Mouse (Mus musculus): ENCODE measurements around the gene Micu2. TPM values are rescaled to one million over a fixed set of nuclear protein-coding genes. Genes with fewer than 3 reads are reported as not detected.

Gene Micu2
- total and polyA plus RNA-seq, 3 experiments = 22.1 to 77.7 (median 70.3) TPM

DNA sequence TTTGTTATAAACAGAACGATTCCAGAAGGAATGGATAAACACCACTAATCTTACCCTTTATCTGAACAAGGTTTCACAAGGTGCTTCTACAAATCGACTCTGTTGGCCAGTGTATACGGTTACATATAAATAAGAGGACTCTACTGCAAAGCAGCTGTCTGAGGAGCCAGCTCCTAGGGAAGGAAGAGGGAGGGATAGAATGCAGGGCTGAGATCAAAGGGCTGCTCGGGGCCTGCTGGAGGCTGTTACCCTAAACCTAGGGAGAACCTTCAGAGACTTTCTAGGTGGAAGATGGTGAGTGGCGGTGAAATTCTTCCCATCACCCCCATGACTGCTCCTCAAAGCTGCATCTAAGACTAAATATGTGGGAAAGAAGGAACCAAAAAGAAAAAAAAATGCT lies 20.9 kb downstream of the Micu2 start:
- Histone ChIP-seq H3K36me3 (ENCODE audit: control insufficient read depth, insufficient read depth, low read length) (peaks cover 2% of the 10 kb centered on the region; the same call in 1 of the 2 replicates), H3K4me3 (no peak overlapping the region), H3K27ac (no peak overlapping the region; the same call in 1 of the 2 replicates), H3K79me2 (replicated peaks; ENCODE audit: control insufficient read depth, insufficient read depth, low read length) (no peaks in the 10 kb centered on the region), H3K27me3 (ENCODE audit: control insufficient read depth, insufficient read depth, low read length) (no peaks in the 10 kb centered on the region), H3K4me1 (ENCODE audit: control insufficient read depth, insufficient read depth, low read length) (peaks cover 9% of the 10 kb centered on the region), H3K9ac (ENCODE audit: low read depth, low read length) (no peak overlapping the region)
- DNase-seq = no peak
- 55% methylated on average over 5 of the region's 5 CpGs for WGBS
- intact Hi-C loops (cut with DNase I) = no loop called here
- TF ChIP-seq POLR2A (IDR thresholded peaks at IDR 0.05; ENCODE audit: insufficient read depth, low read depth, low read length) (no peak), CTCF (IDR thresholded peaks at IDR 0.05) (no peak), EP300 (IDR thresholded peaks at IDR 0.05; ENCODE audit: insufficient read depth, low read depth, low read length) (no peak)

DNA sequence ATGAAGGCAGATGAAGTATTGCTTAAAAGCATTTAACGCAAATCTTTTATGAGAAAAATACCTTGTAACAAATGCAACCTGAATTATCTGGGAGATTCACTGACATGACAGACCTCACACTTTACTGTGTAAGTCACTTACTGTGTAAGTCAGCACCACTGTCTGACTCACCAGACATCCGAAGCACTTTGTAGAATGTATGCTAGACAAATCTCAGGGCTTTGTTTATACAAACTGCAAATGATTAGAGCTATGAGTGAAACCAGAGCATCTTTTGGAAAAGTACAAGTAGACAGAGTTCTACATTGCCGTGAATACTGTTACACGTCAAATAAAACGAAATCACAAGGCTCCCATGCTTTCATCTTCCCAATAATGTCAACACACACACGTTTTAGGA lies 23.4 kb downstream of the Micu2 start:
- Histone ChIP-seq H3K27me3 (ENCODE audit: control insufficient read depth, insufficient read depth, low read length) (no peaks in the 10 kb centered on the region), H3K36me3 (ENCODE audit: control insufficient read depth, insufficient read depth, low read length) (peaks cover 2% of the 10 kb centered on the region; the same call in 1 of the 2 replicates), H3K4me3 (no peak overlapping the region), H3K27ac (no peak overlapping the region), H3K9ac (ENCODE audit: low read depth, low read length) (no peak overlapping the region), H3K79me2 (replicated peaks; ENCODE audit: control insufficient read depth, insufficient read depth, low read length) (no peaks in the 10 kb centered on the region), H3K4me1 (ENCODE audit: control insufficient read depth, insufficient read depth, low read length) (peaks cover 3% of the 10 kb centered on the region)
- WGBS = 74% methylated on average over 6 of the region's 6 CpGs
- intact Hi-C loops (cut with DNase I) = no loop called here
- no peak for DNase-seq
- TF ChIP-seq EP300 (IDR thresholded peaks at IDR 0.05; ENCODE audit: insufficient read depth, low read depth, low read length) (no peak), CTCF (IDR thresholded peaks at IDR 0.05) (no peak), POLR2A (IDR thresholded peaks at IDR 0.05; ENCODE audit: insufficient read depth, low read depth, low read length) (no peak)

DNA sequence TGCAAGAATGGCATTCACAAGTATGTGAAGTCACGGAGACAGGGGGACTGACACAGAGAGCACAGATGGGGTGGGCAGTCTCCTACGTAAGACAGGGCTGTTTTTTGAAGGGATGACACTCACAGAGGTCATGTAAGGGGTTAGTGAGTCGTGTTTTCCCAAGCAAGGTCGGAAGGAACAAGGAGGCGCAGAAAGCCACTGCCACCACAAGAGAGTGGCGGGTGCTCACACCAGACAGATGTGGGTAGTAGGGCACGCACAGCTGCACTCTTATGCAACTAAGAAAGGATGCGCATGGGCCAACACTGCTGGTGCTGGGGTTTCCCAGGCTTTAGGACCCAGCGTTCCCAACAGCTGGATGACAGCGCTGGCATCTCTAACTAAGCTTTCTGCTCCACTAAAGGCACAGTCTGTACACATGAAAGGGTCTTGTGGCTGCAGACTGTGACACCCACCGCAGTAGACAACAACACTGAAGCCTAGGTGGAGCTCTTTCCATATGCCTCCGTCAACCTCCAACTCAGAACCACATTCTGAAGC lies 27.0 kb downstream of the Micu2 start:
- intact Hi-C loops (cut with DNase I) = no loop called here
- H3K4me1 ChIP-seq (ENCODE audit: control insufficient read depth, insufficient read depth, low read length) = no peaks in the 10 kb centered on the region; the same call in 1 of the 2 replicates
- no peak for DNase-seq

DNA sequence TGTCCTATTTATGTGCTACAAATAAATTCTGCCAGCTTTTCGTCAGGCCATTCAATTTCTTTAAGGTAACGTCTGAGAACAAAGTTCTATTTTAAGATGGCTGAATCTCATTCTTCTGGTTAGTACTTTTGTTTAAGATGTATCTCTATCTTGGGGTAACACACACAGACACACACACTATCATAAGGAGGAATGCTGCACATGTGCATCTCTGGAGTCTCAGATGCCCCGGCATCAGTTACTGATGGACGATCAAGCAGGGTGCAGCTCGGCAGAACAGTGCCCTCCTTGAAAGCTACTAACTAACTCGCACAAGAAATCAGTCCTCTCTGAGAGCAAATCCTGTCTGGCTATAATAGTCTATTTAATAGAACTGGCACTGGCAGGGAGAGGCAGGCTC lies 30.2 kb downstream of the Micu2 start:
- Histone ChIP-seq H3K9ac (ENCODE audit: low read depth, low read length) (no peak overlapping the region), H3K36me3 (ENCODE audit: control insufficient read depth, insufficient read depth, low read length) (no peaks in the 10 kb centered on the region; the same call in 1 of the 2 replicates), H3K4me3 (no peak overlapping the region), H3K27ac (no peak overlapping the region), H3K27me3 (ENCODE audit: control insufficient read depth, insufficient read depth, low read length) (no peaks in the 10 kb centered on the region), H3K79me2 (replicated peaks; ENCODE audit: control insufficient read depth, insufficient read depth, low read length) (no peaks in the 10 kb centered on the region), H3K4me1 (ENCODE audit: control insufficient read depth, insufficient read depth, low read length) (no peaks in the 10 kb centered on the region; the same call in 1 of the 2 replicates)
- 85% methylated on average over 6 of the region's 6 CpGs for WGBS
- TF ChIP-seq POLR2A (IDR thresholded peaks at IDR 0.05; ENCODE audit: insufficient read depth, low read depth, low read length) = no peak
- TF ChIP-seq CTCF (IDR thresholded peaks at IDR 0.05) = no peak
- TF ChIP-seq EP300 (IDR thresholded peaks at IDR 0.05; ENCODE audit: insufficient read depth, low read depth, low read length) = no peak
- no peak for DNase-seq
- intact Hi-C loops (cut with DNase I) = no loop called here

More for the DNA sequence above, 27.0 kb downstream of the Micu2 start:
- H3K36me3 ChIP-seq (ENCODE audit: control insufficient read depth, insufficient read depth, low read length) = no peaks in the 10 kb centered on the region; the same call in 1 of the 2 replicates
- H3K27me3 ChIP-seq (ENCODE audit: control insufficient read depth, insufficient read depth, low read length) = no peaks in the 10 kb centered on the region
- no peak for TF ChIP-seq EP300 (IDR thresholded peaks at IDR 0.05; ENCODE audit: insufficient read depth, low read depth, low read length)
- TF ChIP-seq CTCF (IDR thresholded peaks at IDR 0.05) = no peak
- no peak for TF ChIP-seq POLR2A (IDR thresholded peaks at IDR 0.05; ENCODE audit: insufficient read depth, low read depth, low read length)
- WGBS = 76% methylated on average over 12 of the region's 12 CpGs
- H3K9ac ChIP-seq (ENCODE audit: low read depth, low read length) = no peak overlapping the region
- no peak overlapping the region for H3K4me3 ChIP-seq
- H3K27ac ChIP-seq = no peak overlapping the region
- H3K79me2 ChIP-seq (replicated peaks; ENCODE audit: control insufficient read depth, insufficient read depth, low read length) = no peaks in the 10 kb centered on the region

DNA sequence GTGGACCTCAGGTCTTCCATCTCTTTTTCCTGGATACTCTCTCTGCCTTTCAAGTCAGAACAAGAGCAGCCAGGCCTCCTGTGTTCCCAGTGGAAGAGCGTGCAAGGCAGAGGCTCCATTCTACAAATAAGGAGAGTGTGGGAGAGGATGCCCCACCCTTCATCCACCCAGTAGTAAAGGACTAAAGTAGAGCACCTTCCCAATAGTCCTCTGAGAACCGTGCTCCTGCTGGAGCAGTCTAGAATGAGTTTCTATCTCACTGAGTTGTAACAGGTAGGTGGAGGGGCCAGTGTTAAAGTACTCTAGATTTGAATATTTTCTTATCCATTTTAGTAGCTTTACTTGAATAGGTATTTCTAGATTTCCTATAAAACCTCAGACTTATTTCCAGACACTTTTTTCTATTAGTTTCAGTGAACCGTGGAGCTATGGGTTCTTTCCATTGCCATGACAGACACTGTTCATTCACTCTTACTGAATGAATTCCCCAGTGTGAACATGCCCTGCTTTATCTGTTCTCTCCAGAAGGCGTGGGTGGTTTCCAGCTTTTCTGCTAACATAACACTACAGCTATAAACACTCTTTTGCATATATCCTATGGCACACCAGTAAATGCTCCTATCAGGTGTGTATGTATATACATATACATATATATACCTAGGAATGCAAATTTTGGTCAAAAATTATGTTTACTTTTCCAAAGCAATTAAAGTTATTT lies 31.8 kb downstream of the Micu2 start:
- intact Hi-C loops (cut with DNase I) = no loop called here
- no peak for DNase-seq
- Histone ChIP-seq H3K9ac (ENCODE audit: low read depth, low read length) (no peak overlapping the region), H3K27ac (no peak overlapping the region), H3K27me3 (ENCODE audit: control insufficient read depth, insufficient read depth, low read length) (no peaks in the 10 kb centered on the region), H3K4me1 (ENCODE audit: control insufficient read depth, insufficient read depth, low read length) (no peaks in the 10 kb centered on the region; the same call in 1 of the 2 replicates), H3K79me2 (replicated peaks; ENCODE audit: control insufficient read depth, insufficient read depth, low read length) (no peaks in the 10 kb centered on the region), H3K4me3 (no peak overlapping the region), H3K36me3 (ENCODE audit: control insufficient read depth, insufficient read depth, low read length) (no peaks in the 10 kb centered on the region; the same call in 1 of the 2 replicates)
- no peak for TF ChIP-seq EP300 (IDR thresholded peaks at IDR 0.05; ENCODE audit: insufficient read depth, low read depth, low read length)
- 64% methylated on average over 4 of the region's 4 CpGs for WGBS

DNA sequence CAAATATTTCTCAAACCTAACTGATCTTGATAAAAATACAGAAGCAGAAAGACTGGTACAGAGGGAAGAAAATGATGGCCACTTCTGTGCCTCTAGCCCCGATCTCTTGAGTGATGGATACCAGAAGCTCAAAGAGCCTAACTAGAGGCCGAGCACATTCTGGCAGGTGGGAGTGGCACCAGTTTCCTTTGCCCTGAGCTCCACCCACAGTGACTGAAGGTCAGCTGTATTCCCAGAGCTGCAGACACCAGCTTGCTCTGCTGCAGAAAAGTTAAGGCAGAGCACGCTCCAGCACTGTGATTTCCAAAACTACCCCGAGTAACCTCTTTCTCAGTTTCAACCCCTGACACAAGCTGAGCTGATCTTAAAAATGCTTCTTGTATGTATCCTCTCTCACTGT lies 37.2 kb downstream of the Micu2 start:
- intact Hi-C loops (cut with DNase I) = no loop called here
- no peak overlapping the region for H3K4me3 ChIP-seq
- H3K27me3 ChIP-seq (ENCODE audit: control insufficient read depth, insufficient read depth, low read length) = no peaks in the 10 kb centered on the region
- no peak overlapping the region for H3K27ac ChIP-seq
- H3K36me3 ChIP-seq (ENCODE audit: control insufficient read depth, insufficient read depth, low read length) = no peaks in the 10 kb centered on the region
- no peak overlapping the region for H3K9ac ChIP-seq (ENCODE audit: low read depth, low read length)
- DNase-seq = no peak
- no peaks in the 10 kb centered on the region for H3K4me1 ChIP-seq (ENCODE audit: control insufficient read depth, insufficient read depth, low read length)
- no peak for TF ChIP-seq EP300 (IDR thresholded peaks at IDR 0.05; ENCODE audit: insufficient read depth, low read depth, low read length)
- TF ChIP-seq POLR2A (IDR thresholded peaks at IDR 0.05; ENCODE audit: insufficient read depth, low read depth, low read length) = no peak
- no peak for TF ChIP-seq CTCF (IDR thresholded peaks at IDR 0.05)
- H3K79me2 ChIP-seq (replicated peaks; ENCODE audit: control insufficient read depth, insufficient read depth, low read length) = no peaks in the 10 kb centered on the region
- 51% methylated on average over 4 of the region's 4 CpGs for WGBS
